Mouse (Mus musculus): ENCODE data around the gene Ripply1.
A peak's percentile ranks its signal among the peaks of the same experiment; 100 is the strongest.

Ripply1 gene

GRCm38 (mm10) chrX:139782278-139783044, at the start of gene Ripply1:
Gene Ripply1 (minus strand): TSS chrX:139782353.
- no peak for DNase-seq (ENCODE audit: low spot score)

GRCm38 (mm10) chrX:139828363-139829092, 46.4 kb upstream of the Ripply1 start:
- DNase-seq (ENCODE audit: low spot score): no peak

GRCm38 (mm10) chrX:139826926-139827325, 44.8 kb upstream of the Ripply1 start:
- no peak for DNase-seq (ENCODE audit: low spot score)

- no peak for DNase-seq (ENCODE audit: low spot score)
Measured at GRCm38 (mm10) chrX:139825402-139825801, 43.2 kb upstream of the Ripply1 start.

GRCm38 (mm10) chrX:139815201-139815600, 33.0 kb upstream of the Ripply1 start:
- DNase-seq (ENCODE audit: low spot score): no peak

- DNase-seq (ENCODE audit: low spot score): no peak
Measured at GRCm38 (mm10) chrX:139814018-139814635, 32.0 kb upstream of the Ripply1 start.

GRCm38 (mm10) chrX:139813299-139814002, 31.3 kb upstream of the Ripply1 start:
- DNase-seq (ENCODE audit: low spot score): no peak

- no peak for DNase-seq (ENCODE audit: low spot score)
Measured at GRCm38 (mm10) chrX:139812636-139813298, 30.6 kb upstream of the Ripply1 start.

- DNase-seq (ENCODE audit: low spot score): no peak
Measured at GRCm38 (mm10) chrX:139808501-139808900, 26.3 kb upstream of the Ripply1 start.

- DNase-seq (ENCODE audit: low spot score): peak; percentile 10
Measured at GRCm38 (mm10) chrX:139808085-139808484, 25.9 kb upstream of the Ripply1 start.

GRCm38 (mm10) chrX:139807391-139807790, 25.2 kb upstream of the Ripply1 start:
- no peak for DNase-seq (ENCODE audit: low spot score)

- DNase-seq (ENCODE audit: low spot score): no peak
Measured at GRCm38 (mm10) chrX:139805918-139806317, 23.8 kb upstream of the Ripply1 start.

- DNase-seq (ENCODE audit: low spot score): no peak
Measured at GRCm38 (mm10) chrX:139803028-139803427, 20.9 kb upstream of the Ripply1 start.

GRCm38 (mm10) chrX:139800406-139800878, 18.3 kb upstream of the Ripply1 start, which contains the start of gene Cldn2:
Gene Cldn2 (plus strand): TSS chrX:139800828.
- no peak for DNase-seq (ENCODE audit: low spot score)

- no peak for DNase-seq (ENCODE audit: low spot score)
Measured at GRCm38 (mm10) chrX:139799953-139800352, 17.8 kb upstream of the Ripply1 start.

- no peak for DNase-seq (ENCODE audit: low spot score)
Measured at GRCm38 (mm10) chrX:139797875-139798274, 15.7 kb upstream of the Ripply1 start.

GRCm38 (mm10) chrX:139796037-139796436, 13.9 kb upstream of the Ripply1 start:
- DNase-seq (ENCODE audit: low spot score): no peak

- no peak for DNase-seq (ENCODE audit: low spot score)
Measured at GRCm38 (mm10) chrX:139794072-139794845, 12.1 kb upstream of the Ripply1 start.

- DNase-seq (ENCODE audit: low spot score): no peak
Measured at GRCm38 (mm10) chrX:139785764-139786163, 3.6 kb upstream of the Ripply1 start.

GRCm38 (mm10) chrX:139783045-139783422, 881 bp upstream of the Ripply1 start:
- DNase-seq (ENCODE audit: low spot score): no peak

GRCm38 (mm10) chrX:139781563-139781962, 590 bp downstream of the Ripply1 start:
- no peak for DNase-seq (ENCODE audit: low spot score)

All from layer of hippocampus, adult 11-12 months (tissue).